Mouse (Mus musculus) neural tube, embryonic 11.5 days (tissue): ENCODE measurements around the gene Tmem213. TPM values are rescaled to one million over a fixed set of nuclear protein-coding genes. Genes with fewer than 3 reads are reported as not detected.

ENCODE experiments used
- ATAC-seq: fragments of 200-750 bp; cut with Nextera tagmentation; 2 replicates; pipeline ENCODE4 v1.8.0; 2017; ENCODE audit warnings: moderate number of reproducible peaks, mild to moderate bottlenecking, moderate TSS enrichment, moderate library complexity; ENCODE audit not compliant: insufficient read depth, low FRiP score, low TSS enrichment
- DNase-seq: peaks from one replicate; pipeline ENCODE4 v3.0.0-alpha.2; 2015; ENCODE audit warnings: low spot score
- H3K27ac ChIP-seq: fragments of 300-500 bp; sonication (generic); 2 replicates; pipeline ENCODE4 v1.5.1; 2014; ENCODE audit warnings: low read depth, mild to moderate bottlenecking, low read length
- H3K27me3 ChIP-seq: fragments of 300-500 bp; sonication (generic); 2 replicates; pipeline ENCODE4 v1.6.1; 2014; ENCODE audit warnings: mild to moderate bottlenecking, low read length, mixed read lengths; ENCODE audit not compliant: control insufficient read depth, insufficient read depth
- H3K36me3 ChIP-seq: fragments of 300-500 bp; sonication (generic); 2 replicates; pipeline ENCODE4 v1.6.1; 2014; ENCODE audit warnings: mild to moderate bottlenecking, low read length, moderate library complexity, mixed read lengths; ENCODE audit not compliant: control insufficient read depth, insufficient read depth
- H3K4me1 ChIP-seq: fragments of 300-500 bp; sonication (generic); 2 replicates; pipeline ENCODE4 v1.6.1; 2014; ENCODE audit warnings: low read length, mixed read lengths; ENCODE audit not compliant: control insufficient read depth, insufficient read depth
- H3K4me2 ChIP-seq: fragments of 300-500 bp; sonication (generic); 2 replicates; pipeline ENCODE4 v1.6.1; 2014; ENCODE audit warnings: low read depth, mild to moderate bottlenecking, moderate library complexity
- H3K4me3 ChIP-seq: fragments of 300-500 bp; sonication (generic); 2 replicates; pipeline ENCODE4 v1.5.1; 2014; ENCODE audit warnings: low read depth, low read length
- H3K9ac ChIP-seq: fragments of 300-500 bp; sonication (generic); 2 replicates; pipeline ENCODE4 v1.6.1; 2014; ENCODE audit warnings: mild to moderate bottlenecking, low read length
- H3K9me3 ChIP-seq: fragments of 300-500 bp; sonication (generic); 2 replicates; pipeline ENCODE4 v1.6.1; 2016; ENCODE audit warnings: low read length; ENCODE audit not compliant: control insufficient read depth
- WGBS: fragments of 180-500 bp; shearing (Covaris S2); extraction: QIAGEN DNeasy Blood & Tissue Kit; methylation state at CpG from one replicate; pipeline ENCODE4 v1.1.7; 2014; 5-methylcytosine and 5-hydroxymethylcytosine counted together
- polyA plus RNA-seq: library from polyadenylated mRNA; unstranded; fragments of >200 nt; fragmentation: Nextera tagmentation; extraction: Ambion mirVana; gene quantifications from 2 replicates; pipeline ENCODE4 v1.2.1, GENCODE M21; 2014

Tmem213 gene
- polyA plus RNA-seq, 1 experiment from 2014 or later: not detected

- no peaks in the 10 kb centered on the region for H3K4me1 ChIP-seq
- no peak for ATAC-seq
- WGBS: 91% methylated on average over 3 of the region's 3 CpGs
- DNase-seq: no peak
- H3K36me3 ChIP-seq: peaks cover 11% of the 10 kb centered on the region
- no peaks in the 10 kb centered on the region for H3K27me3 ChIP-seq
- H3K4me2 ChIP-seq: no peak overlapping the region
- no peaks in the 10 kb centered on the region for H3K9me3 ChIP-seq
- no peak overlapping the region for H3K9ac ChIP-seq
- H3K4me3 ChIP-seq: no peak overlapping the region
- H3K27ac ChIP-seq: no peak overlapping the region
These were observed 30.0 kb downstream of the Tmem213 start for GRCm38 (mm10) chr6:38139086-38139485.

DNA sequence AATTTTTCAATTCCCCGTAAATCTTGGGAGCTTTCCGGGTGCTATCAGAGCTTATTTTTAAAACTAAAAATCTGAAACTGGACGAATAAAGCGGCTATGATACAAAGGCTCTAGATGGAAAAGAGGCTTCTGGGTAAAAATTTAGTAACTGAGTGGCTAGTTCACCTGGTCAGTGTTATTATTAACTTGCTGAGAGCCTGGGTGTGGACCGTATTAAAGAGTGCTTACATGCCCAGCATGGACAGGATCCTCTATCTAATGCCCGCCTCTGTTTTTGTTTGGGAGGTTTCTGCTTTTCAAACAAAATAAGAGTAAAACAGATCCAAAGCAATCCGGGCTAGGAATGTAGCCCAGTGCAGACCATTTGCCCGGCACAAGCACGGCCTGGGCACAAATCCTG lies 31.3 kb downstream of the Tmem213 start:
- no peaks in the 10 kb centered on the region for H3K9me3 ChIP-seq
- ATAC-seq: no peak
- H3K36me3 ChIP-seq: peaks cover 9% of the 10 kb centered on the region

DNA sequence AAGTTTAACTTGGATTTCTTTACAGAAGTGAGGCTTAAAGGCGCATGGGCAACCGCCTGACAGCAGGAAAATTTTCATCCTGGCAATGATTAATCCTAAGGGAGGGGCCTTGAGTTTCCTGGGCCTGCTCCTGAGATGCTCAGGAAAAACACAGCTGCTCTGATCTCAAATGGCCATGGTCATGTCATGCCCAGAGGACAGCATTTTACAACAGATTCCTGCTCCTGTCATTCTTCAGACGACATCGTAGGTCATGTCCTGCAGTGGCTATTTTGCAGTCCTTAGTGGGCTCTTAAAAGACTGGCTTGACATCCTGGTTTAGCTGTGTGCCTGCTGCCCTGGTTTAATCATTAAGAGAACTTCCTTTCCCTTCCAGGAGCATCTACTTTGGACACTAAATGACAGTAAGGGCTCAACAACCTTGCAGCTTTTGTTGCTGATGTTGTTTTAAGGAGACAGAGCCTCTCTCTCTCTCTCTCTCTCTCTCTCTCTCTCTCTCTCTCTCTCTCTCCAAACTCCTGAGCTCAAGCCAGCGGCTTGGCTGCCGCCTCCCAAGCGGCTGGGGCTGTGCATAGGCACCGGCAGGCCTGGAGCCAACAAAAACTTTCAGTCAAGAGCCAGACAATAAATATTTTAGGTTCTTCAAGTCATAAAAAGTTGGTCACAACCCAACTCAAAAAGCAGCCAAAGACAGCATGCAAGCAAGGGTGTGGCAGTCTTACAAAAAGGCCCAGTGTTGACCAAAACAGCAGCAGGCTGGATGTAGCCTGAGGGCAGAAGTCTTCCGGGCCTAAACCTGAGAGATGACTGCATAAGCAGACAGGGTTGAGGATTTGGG lies 35.3 kb downstream of the Tmem213 start:
- 60% methylated on average over 9 of the region's 9 CpGs for WGBS
- ATAC-seq (no peak), DNase-seq (no peak)
- Histone ChIP-seq H3K9ac (no peak overlapping the region), H3K4me1 (no peaks in the 10 kb centered on the region), H3K9me3 (no peaks in the 10 kb centered on the region), H3K4me2 (no peak overlapping the region), H3K36me3 (peaks cover 12% of the 10 kb centered on the region), H3K27ac (no peak overlapping the region), H3K27me3 (no peaks in the 10 kb centered on the region), H3K4me3 (no peak overlapping the region)

More for the DNA sequence above, 31.3 kb downstream of the Tmem213 start:
- Histone ChIP-seq H3K4me1 (no peaks in the 10 kb centered on the region), H3K9ac (no peak overlapping the region), H3K4me3 (no peak overlapping the region), H3K27me3 (no peaks in the 10 kb centered on the region), H3K27ac (no peak overlapping the region), H3K4me2 (no peak overlapping the region)
- no peak for DNase-seq
- 91% methylated on average over 9 of the region's 9 CpGs for WGBS

DNA sequence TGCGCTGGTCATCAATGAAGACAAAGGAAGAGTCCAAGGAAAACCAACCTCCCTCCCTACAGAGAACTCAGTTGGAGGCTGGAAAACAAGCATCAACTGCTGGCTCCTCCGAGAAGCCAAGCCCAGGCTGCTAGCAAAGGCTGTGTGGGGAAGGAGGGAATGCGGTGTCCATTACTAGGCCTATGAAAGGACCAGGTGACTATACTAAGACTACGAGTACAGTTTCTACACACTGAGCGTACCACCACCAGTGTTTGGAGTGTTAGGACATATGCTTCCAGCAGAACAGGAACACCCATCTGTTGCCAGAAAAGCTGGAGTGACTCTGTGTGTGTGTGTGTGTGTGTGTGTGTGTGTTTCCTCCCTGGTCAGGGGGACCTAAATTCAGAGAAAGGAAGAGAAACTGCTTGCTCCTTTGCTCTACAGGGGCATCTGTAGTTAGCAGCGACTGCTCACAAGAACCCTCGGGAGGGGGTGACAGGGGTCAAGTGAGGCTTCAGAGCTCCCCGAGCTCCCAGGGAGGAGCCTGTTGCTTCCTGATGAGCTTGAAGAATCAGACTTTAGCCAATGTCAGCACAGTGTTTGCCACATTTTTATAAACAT lies 36.5 kb downstream of the Tmem213 start:
- Histone ChIP-seq H3K9ac (no peak overlapping the region), H3K27ac (no peak overlapping the region), H3K4me2 (no peak overlapping the region), H3K36me3 (peaks cover 12% of the 10 kb centered on the region), H3K27me3 (no peaks in the 10 kb centered on the region), H3K4me3 (no peak overlapping the region), H3K9me3 (no peaks in the 10 kb centered on the region), H3K4me1 (no peaks in the 10 kb centered on the region)
- 65% methylated on average over 8 of the region's 8 CpGs for WGBS
- ATAC-seq (no peak), DNase-seq (no peak)

- DNase-seq: no peak
- H3K9me3 ChIP-seq: no peaks in the 10 kb centered on the region
- no peaks in the 10 kb centered on the region for H3K4me1 ChIP-seq
- no peak overlapping the region for H3K9ac ChIP-seq
- no peaks in the 10 kb centered on the region for H3K27me3 ChIP-seq
- ATAC-seq: no peak
- H3K36me3 ChIP-seq: peaks cover 10% of the 10 kb centered on the region
- H3K4me3 ChIP-seq: no peak overlapping the region
- H3K27ac ChIP-seq: no peak overlapping the region
- H3K4me2 ChIP-seq: no peak overlapping the region
- WGBS: 89% methylated on average over 5 of the region's 5 CpGs
These were observed 38.2 kb downstream of the Tmem213 start for GRCm38 (mm10) chr6:38147301-38147700.

DNA sequence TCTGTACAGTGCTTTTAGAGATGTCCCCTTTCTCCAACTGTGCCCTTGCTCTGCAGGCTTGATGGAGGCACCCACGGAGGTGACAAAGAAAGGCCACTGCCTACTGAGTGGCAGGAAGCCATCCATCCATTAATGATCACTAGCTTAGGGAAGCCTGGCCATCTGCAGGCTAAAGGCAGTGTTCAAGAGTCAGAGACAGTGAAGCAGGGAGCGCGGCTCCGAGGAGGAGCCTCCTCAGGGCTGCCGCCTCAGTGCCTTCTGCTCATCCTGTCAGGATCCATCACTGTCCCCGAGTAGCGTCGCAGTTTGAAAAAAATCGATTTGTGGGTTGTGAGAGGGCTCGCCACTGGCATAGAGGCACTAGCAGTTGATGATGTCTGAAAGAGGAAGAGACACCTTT lies 39.6 kb downstream of the Tmem213 start:
- H3K4me1 ChIP-seq: no peaks in the 10 kb centered on the region
- no peaks in the 10 kb centered on the region for H3K9me3 ChIP-seq
- no peak for ATAC-seq
- no peak overlapping the region for H3K9ac ChIP-seq
- no peaks in the 10 kb centered on the region for H3K27me3 ChIP-seq
- no peak overlapping the region for H3K27ac ChIP-seq
- WGBS: 88% methylated on average over 10 of the region's 10 CpGs
- no peak overlapping the region for H3K4me2 ChIP-seq
- no peak for DNase-seq
- H3K4me3 ChIP-seq: no peak overlapping the region
- H3K36me3 ChIP-seq: peaks cover 7% of the 10 kb centered on the region

- Histone ChIP-seq H3K9me3 (no peaks in the 10 kb centered on the region), H3K27me3 (no peaks in the 10 kb centered on the region), H3K9ac (no peak overlapping the region), H3K36me3 (peaks cover 7% of the 10 kb centered on the region), H3K4me1 (no peaks in the 10 kb centered on the region), H3K4me3 (no peak overlapping the region), H3K27ac (no peak overlapping the region), H3K4me2 (no peak overlapping the region)
- ATAC-seq (no peak), DNase-seq (no peak)
- WGBS: 92% methylated on average over 19 of the region's 19 CpGs
These were observed 40.4 kb downstream of the Tmem213 start for GRCm38 (mm10) chr6:38149483-38149882.

GRCm38 (mm10) chr6:38152305-38152704 lies 43.2 kb downstream of the Tmem213 start:
- Histone ChIP-seq H3K9ac (no peak overlapping the region), H3K4me1 (no peaks in the 10 kb centered on the region), H3K4me3 (no peak overlapping the region), H3K27me3 (no peaks in the 10 kb centered on the region), H3K27ac (no peak overlapping the region), H3K4me2 (no peak overlapping the region), H3K36me3 (peaks cover 5% of the 10 kb centered on the region), H3K9me3 (no peaks in the 10 kb centered on the region)
- WGBS: 93% methylated on average over 11 of the region's 11 CpGs
- DNase-seq (no peak), ATAC-seq (no peak)

DNA sequence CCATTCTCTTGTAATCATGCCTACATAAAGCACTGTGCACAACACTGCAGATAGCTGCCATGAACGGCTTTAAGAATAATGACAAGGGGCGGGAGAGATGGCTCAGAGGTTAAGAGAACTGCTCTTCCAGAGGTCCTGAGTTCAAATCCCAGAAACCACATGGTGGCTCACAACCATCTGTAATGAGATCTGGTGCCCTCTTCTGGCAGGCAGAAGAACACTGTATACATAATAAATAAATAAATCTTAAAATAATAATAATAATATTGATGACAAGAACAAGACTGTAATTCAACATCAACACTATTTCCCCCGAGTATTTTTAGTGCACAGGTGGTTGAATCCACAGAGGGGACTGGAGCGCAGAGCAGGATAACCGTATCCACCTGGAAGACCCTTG lies 47.1 kb downstream of the Tmem213 start:
- WGBS: 90% methylated on average over 5 of the region's 5 CpGs
- Histone ChIP-seq H3K4me1 (0 out of 2 replicates have a peak, but pooled peaks cover 8% of the 10 kb centered on the region), H3K27me3 (no peaks in the 10 kb centered on the region), H3K4me2 (no peak overlapping the region), H3K9me3 (no peaks in the 10 kb centered on the region), H3K27ac (no peak overlapping the region), H3K9ac (no peak overlapping the region), H3K36me3 (peaks cover 3% of the 10 kb centered on the region; the same call in 1 of the 2 replicates), H3K4me3 (no peak overlapping the region)
- ATAC-seq (no peak), DNase-seq (no peak)
